Mouse (Mus musculus) MEL (cell line): ENCODE results near the gene Cysrt1. TPM values are rescaled to one million over a fixed set of nuclear protein-coding genes. Genes with fewer than 3 reads are reported as not detected.

Experiments
- DNase-seq: peaks from one replicate; pipeline ENCODE4 v3.0.0; 2011; ENCODE audit warnings: low read depth, low spot score
- H3K27ac ChIP-seq: 2 replicates; pipeline ENCODE4 v1.5.1; 2012; ENCODE audit warnings: low read depth, mild to moderate bottlenecking, control low read depth, low read length, moderate library complexity; ENCODE audit not compliant: control insufficient read depth
- H3K27me3 ChIP-seq, 2 experiments: fragments of 150-350 bp in 1 of 2; sonication (generic) in 1 of 2; 2 replicates each; pipeline ENCODE4 v1.6.1; 2012; ENCODE audit warnings: low read length in 2 of 2, mild to moderate bottlenecking in 2 of 2, improper control_type of control experiment in 1 of 2, moderate library complexity in 1 of 2; ENCODE audit not compliant: insufficient read depth in 2 of 2, control insufficient read depth in 1 of 2
- H3K36me3 ChIP-seq, 2 experiments: 2 replicates each; pipeline ENCODE4 v1.6.1; 2012 to 2014; ENCODE audit warnings: low read length in 2 of 2, improper control_type of control experiment in 1 of 2, inconsistent platforms in 1 of 2, mild to moderate bottlenecking in 1 of 2; ENCODE audit not compliant: insufficient read depth in 2 of 2, control insufficient read depth in 1 of 2
- H3K4me1 ChIP-seq, 2 experiments: fragments of 150-350 bp in 1 of 2; sonication (generic) in 1 of 2; 2 replicates each; pipeline ENCODE4 v1.6.1; 2012; ENCODE audit warnings: low read length in 2 of 2, improper control_type of control experiment in 1 of 2, mild to moderate bottlenecking in 1 of 2; ENCODE audit not compliant: insufficient read depth in 2 of 2, control insufficient read depth in 1 of 2
- H3K4me3 ChIP-seq, 2 experiments: fragments of 150-350 bp in 1 of 2; sonication (generic) in 1 of 2; 2 replicates each; pipeline ENCODE4 v1.5.1; 2012; ENCODE audit warnings: low read depth in 2 of 2, low read length in 2 of 2, mild to moderate bottlenecking in 2 of 2, moderate library complexity in 2 of 2, control low read depth in 1 of 2, improper control_type of control experiment in 1 of 2; ENCODE audit not compliant: control insufficient read depth in 1 of 2, insufficient read depth in 1 of 2
- H3K79me2 ChIP-seq: 2 replicates; pipeline ENCODE4 v1.6.1; 2012; ENCODE audit warnings: mild to moderate bottlenecking, low read length, moderate library complexity; ENCODE audit not compliant: control insufficient read depth, poor library complexity, insufficient read depth
- H3K9ac ChIP-seq: 2 replicates; pipeline ENCODE4 v1.6.1; 2012; ENCODE audit warnings: low read depth, mild to moderate bottlenecking, control low read depth, low read length, moderate library complexity; ENCODE audit not compliant: control insufficient read depth, poor library complexity, severe bottlenecking
- H3K9me3 ChIP-seq: fragments of 150-350 bp; sonication (generic); replicated peaks from 2 replicates; pipeline ENCODE4 v1.6.1; 2012; ENCODE audit warnings: mild to moderate bottlenecking, low read length, improper control_type of control experiment, moderate library complexity; ENCODE audit not compliant: insufficient read depth
- BHLHE40 ChIP-seq: IDR thresholded peaks from 2 replicates; pipeline ENCODE4 v1.6.1; 2012; ENCODE audit warnings: low read depth, mild to moderate bottlenecking, inconsistent platforms, low read length, improper control_type of control experiment, borderline replicate concordance
- CHD1 ChIP-seq: IDR thresholded peaks from 2 replicates; pipeline ENCODE4 v1.6.1; 2012; ENCODE audit warnings: low read depth, mild to moderate bottlenecking, inconsistent platforms, low read length, improper control_type of control experiment
- CTCF ChIP-seq, 3 experiments: IDR thresholded peaks in 2 of 3; conservative IDR thresholded peaks in 1 of 3; 2 replicates each; pipeline ENCODE4 v1.5.1; 2011 to 2012; ENCODE audit warnings: low read length in 3 of 3, low read depth in 2 of 3, mild to moderate bottlenecking in 2 of 3, improper control_type of control experiment in 1 of 3, inconsistent platforms in 1 of 3, mixed read lengths in 1 of 3, moderate library complexity in 1 of 3; ENCODE audit not compliant: control insufficient read depth in 1 of 3, insufficient read depth in 1 of 3, poor library complexity in 1 of 3, severe bottlenecking in 1 of 3
- E2F4 ChIP-seq: IDR thresholded peaks from 2 replicates; pipeline ENCODE4 v1.6.1; 2011; ENCODE audit warnings: low read depth, low read length, improper control_type of control experiment, borderline replicate concordance
- ELF1 ChIP-seq: IDR thresholded peaks from 2 replicates; pipeline ENCODE4 v1.6.1; 2014; ENCODE audit warnings: low read depth, mild to moderate bottlenecking, inconsistent platforms, low read length, improper control_type of control experiment, moderate library complexity
- EP300 ChIP-seq, 2 experiments: IDR thresholded peaks; 2 replicates each; pipeline ENCODE4 v1.6.1; 2011; ENCODE audit warnings: improper control_type of control experiment in 2 of 2, low read length in 2 of 2, low read depth in 1 of 2, mild to moderate bottlenecking in 1 of 2
- ETS1 ChIP-seq: IDR thresholded peaks from 2 replicates; pipeline ENCODE4 v1.6.1; 2012; ENCODE audit warnings: low read depth, mild to moderate bottlenecking, inconsistent platforms, low read length, improper control_type of control experiment, moderate library complexity
- HCFC1 ChIP-seq: IDR thresholded peaks from 2 replicates; pipeline ENCODE4 v1.6.1; 2012; ENCODE audit warnings: low read depth, mild to moderate bottlenecking, inconsistent platforms, low read length, improper control_type of control experiment, moderate library complexity
- JUND ChIP-seq: IDR thresholded peaks from 2 replicates; pipeline ENCODE4 v1.6.1; 2011; ENCODE audit warnings: low read depth, mild to moderate bottlenecking, improper control_type of control experiment, low read length
- MAX ChIP-seq: IDR thresholded peaks from 2 replicates; pipeline ENCODE4 v1.6.1; 2011; ENCODE audit warnings: low read length, improper control_type of control experiment
- MAZ ChIP-seq: IDR thresholded peaks from 2 replicates; pipeline ENCODE4 v1.6.1; 2012; ENCODE audit warnings: low read depth, mild to moderate bottlenecking, inconsistent platforms, low read length, improper control_type of control experiment
- MXI1 ChIP-seq: IDR thresholded peaks from 2 replicates; pipeline ENCODE4 v1.6.1; 2011; ENCODE audit warnings: mild to moderate bottlenecking, low read depth, low read length, improper control_type of control experiment
- MYB ChIP-seq: IDR thresholded peaks from 2 replicates; pipeline ENCODE4 v1.6.1; 2011; ENCODE audit warnings: mild to moderate bottlenecking, low read depth, low read length, improper control_type of control experiment
- MYC ChIP-seq: IDR thresholded peaks from 2 replicates; pipeline ENCODE4 v1.6.1; 2011; ENCODE audit warnings: low read depth, mild to moderate bottlenecking, low read length, improper control_type of control experiment, moderate library complexity
- RAD21 ChIP-seq: IDR thresholded peaks from 2 replicates; pipeline ENCODE4 v1.6.1; 2011; ENCODE audit warnings: mild to moderate bottlenecking, low read depth, low read length, improper control_type of control experiment
- RCOR1 ChIP-seq: IDR thresholded peaks from 2 replicates; pipeline ENCODE4 v1.6.1; 2012; ENCODE audit warnings: low read depth, mild to moderate bottlenecking, inconsistent platforms, low read length, improper control_type of control experiment
- SMC3 ChIP-seq: IDR thresholded peaks from 2 replicates; pipeline ENCODE4 v1.6.1; 2011; ENCODE audit warnings: low read depth, low read length, improper control_type of control experiment
- TAL1 ChIP-seq: IDR thresholded peaks from 2 replicates; pipeline ENCODE4 v1.6.1; 2012; ENCODE audit warnings: mild to moderate bottlenecking, inconsistent platforms, low read length, moderate library complexity, mixed read lengths
- TCF12 ChIP-seq: IDR thresholded peaks from 2 replicates; pipeline ENCODE4 v1.6.1; 2014; ENCODE audit warnings: low read depth, mild to moderate bottlenecking, inconsistent platforms, low read length, improper control_type of control experiment, moderate library complexity
- UBTF ChIP-seq: IDR thresholded peaks from 2 replicates; pipeline ENCODE4 v1.6.1; 2012; ENCODE audit warnings: low read depth, mild to moderate bottlenecking, inconsistent platforms, low read length, improper control_type of control experiment, moderate library complexity, borderline replicate concordance; ENCODE audit not compliant: insufficient read depth
- USF1 ChIP-seq: IDR thresholded peaks from 2 replicates; pipeline ENCODE4 v1.6.1; 2014; ENCODE audit warnings: low read depth, mild to moderate bottlenecking, inconsistent platforms, low read length, improper control_type of control experiment, moderate library complexity
- ZC3H11A ChIP-seq: IDR thresholded peaks from 2 replicates; pipeline ENCODE4 v1.6.1; 2012; ENCODE audit warnings: low read depth, mild to moderate bottlenecking, inconsistent platforms, low read length, improper control_type of control experiment
- ZKSCAN1 ChIP-seq: IDR thresholded peaks from 2 replicates; pipeline ENCODE4 v1.6.1; 2012; ENCODE audit warnings: low read depth, mild to moderate bottlenecking, inconsistent platforms, low read length, improper control_type of control experiment, moderate library complexity
- polyA plus RNA-seq, 2 experiments: library from polyadenylated mRNA; stranded (reverse) in 1 of 2; unstranded in 1 of 2; fragments of >175 nt in 1 of 2; fragments of >200 nt in 1 of 2; gene quantifications; 2 replicates each; pipeline versions ENCODE4 v1.2.1 to v1.2.4; 2012; ENCODE audit warnings: low replicate concordance in 2 of 2, low read depth in 1 of 2; ENCODE audit not compliant: insufficient read length in 2 of 2, insufficient read depth in 1 of 2, missing spikeins in 1 of 2
- total RNA-seq: library from RNA; depleted of rRNA; stranded (reverse); fragments of 300-350 nt; gene quantifications from 2 replicates; pipeline ENCODE4 v1.2.3, GENCODE M21; 2012

Cysrt1 gene
- total and polyA plus RNA-seq, 3 experiments, result 0.15 to 0.19 TPM; not detected in 1

GRCm38 (mm10) chr2:25263623-25264285 is 21.5 kb upstream of the Cysrt1 start:
- Histone ChIP-seq H3K27me3 (no peaks in the 10 kb centered on the region), H3K27ac (peak overlapping the region; percentile 48; the same call in 1 of the 2 replicates), H3K36me3 (peaks cover 0 to 36% of the 10 kb centered on the region in 2 experiments; a peak in 2 of 4 replicates), H3K4me1 (peaks cover 10 to 48% of the 10 kb centered on the region in 2 experiments), H3K9ac (peak overlapping the region; percentile 93), H3K79me2 (peaks cover 55% of the 10 kb centered on the region), H3K9me3 (no peaks in the 10 kb centered on the region), H3K4me3 (peak overlapping the region; percentile 90 to 95)
- no peak for DNase-seq
- TF ChIP-seq CHD1, result 0 out of 2 replicates have a peak, but pooled peaks have one; percentile 10
- no peak for TF ChIP-seq ZC3H11A

DNA sequence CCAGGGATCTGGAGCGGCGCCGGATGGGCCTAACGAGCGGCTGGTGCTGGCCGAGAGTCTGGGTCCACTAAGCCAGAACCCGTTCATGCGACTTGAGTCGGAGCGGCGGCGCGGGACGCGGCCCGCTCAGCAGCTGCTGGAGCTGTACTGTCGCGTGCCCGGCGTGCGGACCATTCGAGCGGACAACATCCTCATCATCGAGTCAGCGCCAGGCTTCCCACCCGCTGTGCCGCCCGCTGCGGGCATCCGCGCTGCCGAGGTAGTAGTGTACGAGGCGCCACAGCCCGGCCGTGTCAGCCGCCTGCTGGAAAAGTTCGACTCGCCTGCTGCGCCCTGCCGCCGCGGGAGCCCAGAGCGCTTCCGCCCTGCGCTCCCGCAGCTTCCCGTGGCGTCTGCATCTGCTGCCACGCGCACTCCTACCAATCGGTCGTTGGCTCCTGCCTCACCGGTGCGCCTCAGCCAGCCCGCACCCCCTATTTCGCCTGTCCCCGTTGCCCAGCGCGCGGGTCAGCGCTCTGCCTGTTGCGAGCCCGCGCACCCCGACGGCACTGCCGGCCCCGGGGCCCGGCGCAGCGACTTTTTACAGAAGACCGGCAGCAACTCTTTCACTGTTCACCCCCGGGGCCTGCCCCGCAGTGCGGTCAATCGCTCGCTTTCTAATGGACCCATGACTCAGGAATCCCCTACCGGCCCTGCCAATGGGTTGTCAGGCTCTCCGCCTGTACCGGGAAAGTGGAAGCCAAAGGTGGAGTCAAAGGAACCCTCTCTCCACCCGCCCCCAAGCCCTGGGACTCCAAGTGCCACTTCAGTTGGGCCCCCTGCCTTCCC is 20.8 kb upstream of the Cysrt1 start:
- peak overlapping the region; percentile 48 for H3K27ac ChIP-seq
- TF ChIP-seq RAD21 (no peak), MAZ (0 out of 2 replicates have a peak, but pooled peaks have one; percentile 45), MAX (0 out of 2 replicates have a peak, but pooled peaks have one; percentile 37), CHD1 (peak; percentile 49; the same call in 1 of the 2 replicates), UBTF (peak; percentile 40; the same call in 1 of the 2 replicates), TCF12 (peak; percentile 16; the same call in 1 of the 2 replicates), BHLHE40 (no peak), HCFC1 (peak; percentile 42)
- peaks cover 10 to 43% of the 10 kb centered on the region in 2 experiments for H3K4me1 ChIP-seq
- peaks cover 55% of the 10 kb centered on the region for H3K79me2 ChIP-seq
- peak overlapping the region; percentile 93 for H3K9ac ChIP-seq
- H3K9me3 ChIP-seq, result no peaks in the 10 kb centered on the region
- H3K4me3 ChIP-seq, result peak overlapping the region; percentile 90 to 95
- peaks cover 0 to 32% of the 10 kb centered on the region in 2 experiments; a peak in 2 of 4 replicates for H3K36me3 ChIP-seq
- peak; percentile 70 for DNase-seq
- no peaks in the 10 kb centered on the region for H3K27me3 ChIP-seq

GRCm38 (mm10) chr2:25262291-25262767 is 20.1 kb upstream of the Cysrt1 start, which contains the start of gene Tprn:
Tprn (plus strand) TSS chr2:25262618.
- H3K4me1 ChIP-seq, result peaks cover 8 to 36% of the 10 kb centered on the region in 2 experiments; a peak in 3 of 4 replicates
- TF ChIP-seq MYC (0 out of 2 replicates have a peak, but pooled peaks have one; percentile 51), TAL1 (no peak), E2F4 (no peak), USF1 (no peak), CTCF (IDR thresholded peaks at IDR 0.05 in 2 of 3, conservative IDR thresholded peaks at IDR 0.05 in 1 of 3; ENCODE audit: control insufficient read depth in 1 of 3, insufficient read depth in 1 of 3, low read depth in 2 of 3, low read length in 3 of 3, poor library complexity in 1 of 3, severe bottlenecking in 1 of 3) (no peak), ELF1 (peak; percentile 98), ZKSCAN1 (no peak), ETS1 (no peak), MYB (no peak), RCOR1 (no peak), MXI1 (peak; percentile 76), JUND (no peak), EP300 (IDR thresholded peaks at IDR 0.05; ENCODE audit: low read depth in 1 of 2, low read length in 2 of 2) (no peak), SMC3 (no peak)

More at GRCm38 (mm10) chr2:25262291-25262767, 20.1 kb upstream of the Cysrt1 start, which contains the start of gene Tprn:
- H3K27me3 ChIP-seq, result no peaks in the 10 kb centered on the region
- H3K36me3 ChIP-seq, result peaks cover 0 to 25% of the 10 kb centered on the region in 2 experiments; a peak in 2 of 4 replicates
- peak within 1 kb of the TSS; percentile 70 for H3K27ac ChIP-seq
- H3K4me3 ChIP-seq, result peak within 1 kb of the TSS; percentile 90 to 95
- DNase-seq, result peak; percentile 99
- H3K9ac ChIP-seq, result peak within 1 kb of the TSS; percentile 93
- H3K9me3 ChIP-seq, result no peaks in the 10 kb centered on the region
- H3K79me2 ChIP-seq, result peaks cover 48% of the 10 kb centered on the region
